Mouse (Mus musculus): Measurements from ENCODE around the gene Itsn2. TPM values are rescaled to one million over a fixed set of nuclear protein-coding genes. Genes with fewer than 3 reads are reported as not detected.

Gene Itsn2
- polyA plus RNA-seq, 1 experiment from 2014 or later: 26.1 TPM

GRCm38 (mm10) chr12:4555451-4555850 is 37.0 kb upstream of the Itsn2 start:
- Histone ChIP-seq H3K4me2 (replicated peaks; ENCODE audit: low read depth) (no peak overlapping the region), H3K27ac (ENCODE audit: low read depth, low read length) (no peak overlapping the region), H3K9me3 (ENCODE audit: control insufficient read depth) (no peaks in the 10 kb centered on the region), H3K36me3 (ENCODE audit: control insufficient read depth, insufficient read depth) (no peaks in the 10 kb centered on the region), H3K4me1 (replicated peaks; ENCODE audit: control insufficient read depth, insufficient read depth, low read length) (no peaks in the 10 kb centered on the region), H3K9ac (ENCODE audit: low read depth, low read length) (no peak overlapping the region), H3K27me3 (replicated peaks; ENCODE audit: control insufficient read depth, insufficient read depth, low read length) (no peaks in the 10 kb centered on the region), H3K4me3 (ENCODE audit: low read depth, low read length) (no peak overlapping the region)
- no peak for TF ChIP-seq CTCF (IDR thresholded peaks at IDR 0.05; ENCODE audit: low read depth)
- ATAC-seq: no peak
- 86% methylated on average over 5 of the region's 6 CpGs for whole genome bisulfite sequencing

GRCm38 (mm10) chr12:4556891-4557290 is 35.5 kb upstream of the Itsn2 start:
- no peaks in the 10 kb centered on the region for H3K4me1 ChIP-seq (replicated peaks; ENCODE audit: control insufficient read depth, insufficient read depth, low read length)
- no peak overlapping the region for H3K27ac ChIP-seq (ENCODE audit: low read depth, low read length)
- H3K4me3 ChIP-seq (ENCODE audit: low read depth, low read length): no peak overlapping the region
- TF ChIP-seq CTCF (IDR thresholded peaks at IDR 0.05; ENCODE audit: low read depth): no peak
- no peaks in the 10 kb centered on the region for H3K27me3 ChIP-seq (replicated peaks; ENCODE audit: control insufficient read depth, insufficient read depth, low read length)
- H3K9ac ChIP-seq (ENCODE audit: low read depth, low read length): no peak overlapping the region
- no peak for ATAC-seq
- H3K9me3 ChIP-seq (ENCODE audit: control insufficient read depth): no peaks in the 10 kb centered on the region
- no peak overlapping the region for H3K4me2 ChIP-seq (replicated peaks; ENCODE audit: low read depth)
- no peaks in the 10 kb centered on the region for H3K36me3 ChIP-seq (ENCODE audit: control insufficient read depth, insufficient read depth)
- 74% methylated on average over 9 of the region's 9 CpGs for WGBS

GRCm38 (mm10) chr12:4557436-4557835 is 35.0 kb upstream of the Itsn2 start:
- H3K9ac ChIP-seq (ENCODE audit: low read depth, low read length): no peak overlapping the region
- TF ChIP-seq CTCF (IDR thresholded peaks at IDR 0.05; ENCODE audit: low read depth): no peak
- H3K4me1 ChIP-seq (replicated peaks; ENCODE audit: control insufficient read depth, insufficient read depth, low read length): no peaks in the 10 kb centered on the region
- no peak overlapping the region for H3K4me2 ChIP-seq (replicated peaks; ENCODE audit: low read depth)
- no peaks in the 10 kb centered on the region for H3K27me3 ChIP-seq (replicated peaks; ENCODE audit: control insufficient read depth, insufficient read depth, low read length)
- ATAC-seq: no peak
- no peak overlapping the region for H3K27ac ChIP-seq (ENCODE audit: low read depth, low read length)
- no peak overlapping the region for H3K4me3 ChIP-seq (ENCODE audit: low read depth, low read length)
- no peaks in the 10 kb centered on the region for H3K9me3 ChIP-seq (ENCODE audit: control insufficient read depth)
- no peaks in the 10 kb centered on the region for H3K36me3 ChIP-seq (ENCODE audit: control insufficient read depth, insufficient read depth)
- WGBS: 74% methylated on average over 3 of the region's 3 CpGs

GRCm38 (mm10) chr12:4558013-4558412 is 34.4 kb upstream of the Itsn2 start:
- H3K4me3 ChIP-seq (ENCODE audit: low read depth, low read length): no peak overlapping the region
- H3K9me3 ChIP-seq (ENCODE audit: control insufficient read depth): no peaks in the 10 kb centered on the region
- H3K27ac ChIP-seq (ENCODE audit: low read depth, low read length): no peak overlapping the region
- WGBS: 96% methylated on average over 3 of the region's 3 CpGs
- TF ChIP-seq CTCF (IDR thresholded peaks at IDR 0.05; ENCODE audit: low read depth): no peak
- H3K4me2 ChIP-seq (replicated peaks; ENCODE audit: low read depth): no peak overlapping the region
- no peaks in the 10 kb centered on the region for H3K27me3 ChIP-seq (replicated peaks; ENCODE audit: control insufficient read depth, insufficient read depth, low read length)
- no peaks in the 10 kb centered on the region for H3K36me3 ChIP-seq (ENCODE audit: control insufficient read depth, insufficient read depth)
- no peaks in the 10 kb centered on the region for H3K4me1 ChIP-seq (replicated peaks; ENCODE audit: control insufficient read depth, insufficient read depth, low read length)
- H3K9ac ChIP-seq (ENCODE audit: low read depth, low read length): no peak overlapping the region
- ATAC-seq: no peak

- Histone ChIP-seq H3K4me1 (replicated peaks; ENCODE audit: control insufficient read depth, insufficient read depth, low read length) (no peaks in the 10 kb centered on the region), H3K36me3 (ENCODE audit: control insufficient read depth, insufficient read depth) (no peaks in the 10 kb centered on the region), H3K9ac (ENCODE audit: low read depth, low read length) (no peak overlapping the region), H3K4me3 (ENCODE audit: low read depth, low read length) (no peak overlapping the region), H3K27me3 (replicated peaks; ENCODE audit: control insufficient read depth, insufficient read depth, low read length) (no peaks in the 10 kb centered on the region), H3K4me2 (replicated peaks; ENCODE audit: low read depth) (no peak overlapping the region), H3K27ac (ENCODE audit: low read depth, low read length) (no peak overlapping the region), H3K9me3 (ENCODE audit: control insufficient read depth) (no peaks in the 10 kb centered on the region)
- 67% methylated on average over 9 of the region's 9 CpGs for WGBS
- TF ChIP-seq CTCF (IDR thresholded peaks at IDR 0.05; ENCODE audit: low read depth): no peak
- ATAC-seq: no peak
Measured at GRCm38 (mm10) chr12:4558475-4559279, 33.8 kb upstream of the Itsn2 start.

GRCm38 (mm10) chr12:4571864-4572263 is 20.6 kb upstream of the Itsn2 start:
- H3K36me3 ChIP-seq (ENCODE audit: control insufficient read depth, insufficient read depth): no peaks in the 10 kb centered on the region
- TF ChIP-seq CTCF (IDR thresholded peaks at IDR 0.05; ENCODE audit: low read depth): peak; percentile 87
- H3K9me3 ChIP-seq (ENCODE audit: control insufficient read depth): no peaks in the 10 kb centered on the region
- ATAC-seq: peak; percentile 90
- H3K27ac ChIP-seq (ENCODE audit: low read depth, low read length): no peak overlapping the region
- no peak overlapping the region for H3K9ac ChIP-seq (ENCODE audit: low read depth, low read length)
- WGBS: 12% methylated on average over 5 of the region's 5 CpGs
- no peaks in the 10 kb centered on the region for H3K27me3 ChIP-seq (replicated peaks; ENCODE audit: control insufficient read depth, insufficient read depth, low read length)
- H3K4me3 ChIP-seq (ENCODE audit: low read depth, low read length): no peak overlapping the region
- no peaks in the 10 kb centered on the region for H3K4me1 ChIP-seq (replicated peaks; ENCODE audit: control insufficient read depth, insufficient read depth, low read length)
- H3K4me2 ChIP-seq (replicated peaks; ENCODE audit: low read depth): no peak overlapping the region

Measured in intestine, postnatal 0 days (tissue).